Mouse (Mus musculus) hematopoietic stem cell, adult 5-6 weeks (primary cell): ENCODE measurements around the gene Twnk. TPM values are rescaled to one million over a fixed set of nuclear protein-coding genes. Genes with fewer than 3 reads are reported as not detected.

Experiments used
- ATAC-seq, 2 experiments: fragments of 125-278 bp in 1 of 2; replicated peaks in 1 of 2; 2 replicates each; pipeline ENCODE4 v1.8.0; 2016 to 2017; ENCODE audit warnings: inconsistent platforms in 2 of 2, mild to moderate bottlenecking in 2 of 2, moderate number of reproducible peaks in 2 of 2, low read depth in 1 of 2, moderate TSS enrichment in 1 of 2; ENCODE audit not compliant: low FRiP score in 2 of 2, poor library complexity in 2 of 2, severe bottlenecking in 2 of 2, insufficient read depth in 1 of 2, low TSS enrichment in 1 of 2
- total RNA-seq: library from RNA; stranded (forward); fragments of 172-1452, 232-1000 nt; gene quantifications from 2 replicates; pipeline ENCODE4 v1.2.3, GENCODE M21; 2017

Twnk gene
- total RNA-seq, 1 experiment from 2014 or later = 31.0 TPM

DNA sequence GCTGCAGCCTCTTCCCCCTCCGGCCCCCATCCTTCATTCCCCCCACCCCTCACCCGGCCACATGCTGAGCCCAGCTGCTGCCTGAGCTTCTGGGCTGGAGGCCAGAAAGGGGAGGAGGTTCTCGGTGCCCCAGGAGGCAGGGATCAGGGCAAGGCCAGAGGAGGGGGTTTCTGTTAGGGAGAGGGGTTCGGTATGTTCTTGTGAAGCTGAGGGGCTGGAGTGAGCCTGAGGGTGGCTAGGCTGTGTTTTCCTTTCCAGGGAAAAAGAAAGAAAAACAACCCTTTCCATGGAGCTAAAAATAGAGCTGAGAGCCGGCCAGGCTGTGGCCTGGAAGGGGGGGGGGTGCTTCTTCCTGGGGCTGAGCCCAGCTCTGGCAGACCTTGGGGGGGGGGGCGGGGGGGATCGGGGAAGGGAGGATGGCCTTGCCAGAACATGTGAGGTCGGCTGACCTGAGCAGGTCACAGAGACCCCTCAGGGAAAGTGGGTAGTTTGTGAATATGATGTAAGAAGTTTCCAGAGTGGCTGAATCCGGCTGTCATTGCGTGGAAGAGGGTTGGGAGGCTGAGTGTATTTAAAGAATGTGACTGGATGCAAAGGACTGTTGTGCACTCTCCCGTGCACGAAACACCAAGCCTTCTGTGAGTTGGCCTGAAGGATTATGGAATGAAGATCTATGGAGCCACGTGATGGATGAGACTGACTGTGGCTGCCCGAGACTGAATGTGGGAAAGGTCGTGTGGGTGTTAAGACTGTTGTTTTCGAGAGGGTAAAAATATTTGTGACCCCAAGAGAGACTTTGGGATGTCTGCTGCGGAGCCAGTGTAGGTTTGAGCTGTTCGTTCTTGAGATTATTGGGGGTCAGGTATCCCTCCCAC is 11.1 kb downstream of the Twnk start:
- ATAC-seq = peak; percentile 29 to 37; a peak in 2 of 4 replicates

DNA sequence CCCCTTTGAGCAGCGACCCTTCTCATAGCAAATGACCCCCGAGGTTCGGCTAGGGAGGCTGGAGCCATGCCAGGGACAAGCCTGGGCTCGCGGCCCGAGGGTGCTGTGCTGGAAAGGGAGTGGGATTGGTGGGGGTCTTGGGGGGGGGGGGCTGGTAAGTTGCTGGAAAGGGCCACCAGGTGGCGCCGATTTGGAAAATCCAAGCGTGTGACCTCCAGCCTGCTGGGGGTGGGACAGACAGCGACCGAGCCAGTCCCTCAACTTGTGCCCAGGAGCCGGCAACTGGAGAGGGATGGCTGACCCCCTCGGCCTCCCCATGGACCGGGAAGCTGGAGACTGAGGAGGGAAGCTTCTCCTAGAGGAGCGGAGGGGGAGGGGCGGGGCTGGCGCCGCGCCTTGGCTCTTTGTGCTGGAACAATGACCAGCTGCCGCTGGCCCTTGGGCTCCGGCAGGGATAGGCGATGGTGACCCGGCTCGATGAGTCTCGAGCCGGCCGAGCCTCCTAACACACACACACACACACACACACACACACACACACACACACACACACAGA is 11.8 kb downstream of the Twnk start:
- ATAC-seq = no peak

DNA sequence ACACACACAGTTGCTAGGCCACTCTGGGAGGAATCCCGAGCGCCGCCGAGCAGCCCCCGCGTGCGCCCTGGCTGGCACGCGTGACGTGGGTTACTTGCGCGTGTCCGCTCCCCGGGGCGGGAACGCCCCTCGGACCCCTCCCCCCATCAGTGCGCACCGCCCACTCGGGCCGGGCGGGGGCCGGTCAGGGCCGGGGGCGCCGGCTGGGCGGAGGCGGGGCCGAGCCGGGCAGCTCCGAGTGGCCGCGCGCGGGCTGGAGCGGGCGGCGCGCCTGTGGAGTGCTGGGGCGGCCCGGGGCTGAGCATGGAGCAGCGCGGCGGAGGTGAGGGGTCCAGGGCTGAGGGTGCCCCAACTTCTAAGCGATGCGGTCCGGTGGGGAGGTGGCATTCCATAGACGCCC is 12.4 kb downstream of the Twnk start:
- peak in 1 of 2 experiments; percentile 18; a peak in 1 of 4 replicates for ATAC-seq

DNA sequence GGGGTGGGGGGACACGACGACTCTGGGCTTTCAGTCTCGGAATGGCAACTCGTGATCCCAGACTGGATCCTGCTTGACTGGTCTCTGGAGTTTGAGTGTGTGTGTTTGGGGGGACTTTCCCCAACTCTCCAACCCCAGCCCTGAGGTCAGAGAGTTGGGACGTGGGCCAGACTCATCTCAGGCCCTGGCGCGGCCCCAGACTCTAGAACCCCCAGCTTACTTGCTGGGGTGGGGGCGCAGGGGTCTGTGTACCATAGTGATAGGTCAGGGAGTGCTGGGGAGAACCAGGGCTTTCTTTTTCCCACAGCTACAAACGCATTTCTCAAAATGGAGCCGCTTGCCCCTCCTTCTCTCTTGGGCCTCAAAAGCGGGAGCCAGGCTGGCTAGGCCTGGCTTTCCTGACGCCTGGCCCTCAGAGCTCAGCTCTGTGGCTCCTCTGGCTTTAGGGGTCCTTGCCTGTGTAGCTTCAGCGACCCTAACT is 12.9 kb downstream of the Twnk start:
- ATAC-seq = no peak

DNA sequence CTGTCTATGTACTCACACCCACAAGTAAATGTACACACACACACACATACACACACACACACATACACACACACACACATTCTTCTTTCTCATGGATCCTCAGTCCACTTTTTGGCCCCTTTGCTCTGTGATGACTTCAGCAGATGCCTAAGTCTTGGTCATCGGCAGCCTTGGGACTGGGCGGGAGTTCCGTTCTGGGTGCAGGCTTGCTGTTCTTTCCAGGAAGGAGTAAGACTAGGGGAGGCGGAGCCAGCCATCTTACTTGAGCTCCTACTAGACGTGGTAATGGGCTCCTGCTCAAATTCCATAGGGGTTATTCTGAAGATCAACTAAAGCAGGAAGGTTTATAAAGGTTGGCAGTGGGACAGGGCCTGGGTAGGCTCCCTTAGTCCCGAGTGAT is 14.9 kb downstream of the Twnk start:
- no peak for ATAC-seq

DNA sequence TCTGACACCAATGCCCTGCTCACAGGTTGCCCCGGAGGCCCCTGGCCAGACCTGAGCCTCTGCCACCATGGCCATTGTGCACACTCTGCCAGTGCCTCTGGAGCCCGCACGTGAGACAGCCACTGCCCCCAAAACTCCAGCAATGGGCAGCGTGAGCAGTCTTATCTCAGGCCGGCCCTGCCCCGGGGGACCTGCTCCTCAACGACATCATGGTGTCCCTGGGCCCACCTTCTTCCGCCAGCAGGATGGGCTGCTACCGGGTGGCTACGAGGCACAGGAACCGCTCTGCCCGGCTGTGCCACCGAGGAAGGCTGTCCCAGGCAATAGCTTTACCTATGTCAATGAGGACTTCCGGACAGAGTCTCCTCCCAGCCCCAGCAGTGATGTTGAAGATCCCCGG is 15.9 kb downstream of the Twnk start:
- no peak for ATAC-seq

DNA sequence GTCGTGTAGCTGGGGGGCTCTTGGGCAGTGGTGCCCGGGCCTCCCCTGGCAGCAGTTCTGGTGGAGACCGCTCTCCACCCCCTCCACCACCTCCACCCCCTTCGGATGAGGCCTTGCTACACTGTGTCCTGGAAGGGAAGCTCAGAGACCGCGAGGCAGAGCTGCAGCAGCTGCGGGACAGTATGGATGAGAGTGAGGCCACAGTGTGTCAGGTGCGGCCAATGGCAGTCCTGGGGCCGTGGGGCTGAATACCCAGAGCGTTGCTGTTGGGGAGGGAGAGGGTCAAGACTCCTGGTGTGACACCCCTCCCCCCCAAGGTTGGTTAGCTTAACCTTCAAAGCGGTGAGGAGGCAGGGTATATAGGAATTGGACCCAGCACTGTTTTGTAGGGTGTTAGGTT is 18.5 kb downstream of the Twnk start:
- no peak for ATAC-seq

DNA sequence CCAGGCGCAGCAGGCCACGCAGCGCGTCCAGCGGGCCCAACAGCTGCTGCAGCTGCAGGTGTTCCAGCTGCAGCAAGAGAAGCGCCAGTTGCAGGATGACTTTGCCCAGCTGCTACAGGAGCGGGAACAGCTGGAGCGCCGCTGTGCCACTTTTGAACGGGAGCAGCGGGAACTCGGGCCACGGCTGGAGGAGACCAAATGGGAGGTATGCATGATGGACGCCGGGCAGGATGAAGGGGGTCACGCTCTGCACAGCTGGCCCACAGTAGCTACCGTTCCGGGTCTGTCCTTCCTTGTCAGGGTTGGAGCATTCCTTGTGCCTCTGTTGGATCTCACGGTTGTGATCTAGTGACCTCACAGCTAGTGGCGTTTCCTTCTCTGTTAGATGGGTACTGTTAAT is 19.3 kb downstream of the Twnk start:
- ATAC-seq = no peak

DNA sequence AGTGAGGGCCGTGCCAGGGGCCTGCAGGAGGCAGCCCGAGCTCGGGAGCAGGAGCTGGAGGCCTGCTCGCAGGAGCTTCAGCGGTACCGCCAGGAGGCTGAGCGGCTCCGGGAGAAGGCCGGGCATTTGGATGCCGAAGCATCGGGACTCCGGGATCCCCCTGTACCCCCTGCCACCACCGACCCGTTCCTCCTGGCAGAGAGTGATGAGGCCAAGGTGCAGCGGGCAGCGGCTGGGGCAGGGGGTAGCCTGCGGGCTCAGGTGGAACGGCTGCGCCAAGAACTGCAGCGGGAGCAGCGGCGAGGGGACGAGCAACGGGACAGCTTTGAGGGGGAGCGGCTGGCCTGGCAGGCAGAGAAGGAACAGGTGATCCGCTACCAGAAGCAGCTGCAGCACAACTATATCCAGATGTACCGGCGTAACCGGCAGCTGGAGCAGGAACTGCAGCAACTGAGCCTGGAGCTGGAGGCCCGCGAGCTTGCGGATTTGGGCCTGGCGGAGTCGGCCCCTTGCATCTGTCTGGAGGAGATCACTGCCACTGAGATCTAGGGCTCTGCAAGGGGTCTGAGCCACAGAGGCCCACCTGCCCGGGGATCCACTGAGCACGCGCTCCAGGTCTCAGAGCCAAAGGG is 20.6 kb downstream of the Twnk start:
- no peak for ATAC-seq

DNA sequence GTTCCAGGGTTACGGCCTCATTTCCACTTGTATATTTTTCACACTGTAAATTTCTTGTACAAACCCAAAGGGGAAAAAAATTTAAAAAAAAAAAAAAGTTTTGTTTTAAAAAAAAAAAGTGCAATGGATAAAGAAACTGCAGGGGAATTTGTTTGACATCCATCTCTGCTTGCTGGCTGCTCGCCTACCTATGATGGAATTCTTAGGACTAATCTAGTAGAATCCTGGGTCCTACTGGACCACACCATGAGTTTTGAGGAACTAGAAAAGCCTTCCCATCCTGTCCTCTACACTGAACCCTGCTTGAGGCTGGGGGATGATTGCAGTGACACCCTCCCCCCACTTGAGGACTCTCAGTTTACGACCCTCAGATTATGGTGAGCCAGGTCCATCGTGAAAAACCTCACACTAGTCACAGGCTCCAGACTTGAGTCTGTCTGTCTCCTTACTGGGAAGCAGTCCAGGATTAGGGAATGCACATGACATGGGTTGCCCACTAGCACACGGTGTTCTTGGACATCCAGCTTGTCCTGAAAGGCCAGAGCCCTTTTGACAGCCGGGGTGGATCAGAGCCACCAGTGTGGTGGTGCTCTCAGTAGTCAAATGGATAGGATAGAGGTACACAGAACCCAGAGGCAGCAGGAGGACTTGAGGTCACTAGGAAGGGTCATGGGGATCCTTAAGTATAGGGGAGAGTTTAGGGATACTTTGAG is 21.7 kb downstream of the Twnk start:
- ATAC-seq = no peak

DNA sequence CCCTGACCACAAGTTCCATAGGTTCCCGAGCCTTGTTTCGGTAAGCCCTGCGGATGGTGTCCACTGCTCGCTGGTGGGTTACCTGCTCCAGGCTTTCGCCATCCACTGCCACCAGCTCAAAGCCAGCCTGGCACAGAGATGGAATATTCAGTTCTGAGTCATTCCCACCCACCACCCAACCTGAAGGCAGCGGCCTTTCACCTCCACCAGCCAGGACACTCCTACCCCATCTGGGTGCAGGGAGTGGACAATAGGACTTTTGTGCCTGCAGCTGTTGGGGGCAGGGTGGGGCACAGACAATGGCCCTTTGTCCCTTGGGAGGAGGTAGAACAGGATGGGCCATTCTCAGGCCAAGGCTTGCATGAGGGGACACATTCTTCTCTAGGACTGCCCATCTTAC is 22.4 kb downstream of the Twnk start:
- no peak for ATAC-seq

DNA sequence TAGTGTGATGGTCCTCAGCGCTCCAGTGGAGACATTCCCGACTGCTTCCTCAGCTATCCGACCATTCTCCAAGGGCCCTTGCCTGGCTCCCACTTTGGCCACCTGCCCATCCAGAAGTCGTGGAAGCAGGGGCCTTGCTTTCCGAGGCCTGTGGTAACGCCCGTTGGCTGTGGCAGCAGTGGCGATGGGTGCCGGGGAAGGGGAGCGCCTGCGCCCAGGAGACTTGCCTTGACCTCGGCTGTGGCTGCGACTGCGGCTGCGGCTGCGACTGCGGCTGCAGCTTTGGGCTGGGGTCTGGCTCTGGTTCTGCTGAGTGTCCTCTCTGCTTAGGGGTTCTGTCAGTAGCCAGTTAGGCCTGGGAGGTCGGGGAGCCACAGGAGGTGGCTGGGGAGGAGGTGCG is 23.3 kb downstream of the Twnk start:
- no peak for ATAC-seq

DNA sequence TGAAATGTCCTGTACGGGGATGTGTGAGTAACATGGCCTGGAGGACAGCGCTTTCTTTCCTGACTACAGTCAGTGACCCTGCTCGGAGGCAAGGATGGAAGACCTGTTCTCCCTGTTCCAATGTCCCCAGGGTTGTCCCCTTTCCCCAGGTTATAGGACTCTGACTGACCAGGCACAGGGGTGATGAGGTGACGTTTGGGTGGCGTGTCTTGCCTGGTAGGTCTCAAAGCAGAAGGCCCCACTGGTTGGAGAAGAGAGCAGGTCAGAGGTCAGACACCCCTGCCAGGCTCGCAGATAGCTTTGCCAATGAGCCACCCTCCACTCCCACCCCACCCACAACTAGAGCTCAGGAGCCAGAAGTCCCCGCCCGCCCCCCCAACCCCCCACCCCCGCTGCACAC is 24.1 kb downstream of the Twnk start:
- ATAC-seq = no peak

DNA sequence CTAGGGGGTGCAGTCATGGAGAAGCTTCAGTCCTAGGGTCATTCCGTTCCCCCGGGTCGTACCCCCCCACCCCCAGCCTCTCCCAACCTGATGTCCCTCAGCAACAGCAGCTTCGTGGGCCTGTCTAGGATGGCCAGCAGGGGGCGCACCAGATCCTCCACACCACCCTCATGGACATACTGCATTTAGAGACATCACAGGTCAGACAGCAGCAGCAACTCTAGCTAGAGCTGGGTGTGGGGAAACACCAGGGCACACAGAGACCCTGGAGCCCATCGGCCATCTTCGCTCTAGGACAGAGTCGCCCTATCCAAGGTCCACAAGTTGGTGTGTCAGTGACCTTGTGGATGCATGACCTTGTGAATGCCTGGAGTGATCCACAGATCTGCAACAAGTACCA is 24.6 kb downstream of the Twnk start:
- ATAC-seq = 0 out of 4 replicates have a peak, but pooled peaks of 1 of the 2 experiments have one; percentile 23

DNA sequence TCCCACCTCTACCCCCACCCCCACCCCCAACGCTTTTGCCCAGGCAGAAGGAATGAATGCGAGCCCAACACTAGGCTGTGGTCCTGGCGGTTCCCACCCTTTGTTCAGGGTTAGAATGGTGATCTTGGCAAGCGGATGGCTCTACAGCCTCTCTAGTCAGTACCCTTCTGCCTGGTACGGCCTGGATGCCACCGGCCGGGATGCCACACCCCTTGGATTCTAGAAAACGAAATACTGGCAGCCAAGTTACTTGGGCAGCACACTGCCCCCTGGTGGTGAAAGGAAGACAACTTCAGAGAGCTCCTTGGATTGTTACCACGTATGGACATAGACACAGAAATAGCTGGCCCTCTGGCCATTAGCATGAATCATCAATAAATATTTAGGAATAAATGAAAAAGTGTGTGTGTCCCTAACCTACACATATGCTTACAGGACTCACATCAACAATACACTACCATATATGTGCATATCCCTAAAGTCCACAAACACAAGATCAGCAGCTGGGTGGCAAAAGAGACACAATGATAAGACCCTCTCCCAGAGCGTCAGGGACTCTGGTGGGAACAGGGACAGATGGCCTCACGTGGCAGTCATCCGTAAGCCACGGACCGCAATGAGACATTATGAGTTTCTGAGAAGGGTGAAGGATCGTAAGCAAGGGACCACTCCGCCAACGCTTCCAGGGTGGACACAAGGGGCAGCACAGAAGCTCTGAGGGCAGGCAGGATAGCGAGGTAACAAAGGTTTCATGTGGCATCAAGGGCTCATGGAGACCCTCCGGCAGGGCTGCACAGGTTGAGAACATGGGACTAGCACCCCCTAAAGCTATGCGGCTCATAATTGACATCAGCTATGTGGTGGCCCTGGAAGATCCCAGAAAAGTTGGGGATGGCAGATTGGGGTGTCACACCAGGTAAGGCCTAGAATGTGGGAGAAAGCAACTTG is 25.6 kb downstream of the Twnk start:
- peak; percentile 48 to 59; a peak in 2 of 4 replicates for ATAC-seq

DNA sequence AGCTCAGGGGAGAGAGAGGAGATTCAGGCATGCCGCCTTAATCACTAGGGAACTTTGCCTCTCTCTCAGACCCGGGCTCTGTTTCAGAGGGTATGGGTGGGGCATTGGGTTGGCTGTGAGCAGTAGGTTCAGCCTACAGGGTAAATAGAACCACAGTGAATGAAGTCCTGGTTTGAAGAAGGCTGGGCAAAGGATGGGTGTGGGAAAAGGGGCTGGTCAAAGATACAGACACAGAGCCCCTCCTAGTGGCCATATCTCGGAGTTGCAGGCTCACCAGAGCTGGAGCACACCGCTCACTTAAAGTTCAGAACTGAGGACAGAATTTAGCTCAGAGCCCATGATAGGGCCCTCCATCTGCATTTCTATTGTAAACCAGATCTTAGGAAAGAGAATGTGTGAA is 26.3 kb downstream of the Twnk start:
- ATAC-seq = peak; percentile 72 to 77
